Mouse (Mus musculus): Measurements from ENCODE around the gene Kif1b. TPM values are rescaled to one million over a fixed set of nuclear protein-coding genes. Genes with fewer than 3 reads are reported as not detected.
"Not testable (repeated sequence)": the region's sequence is repeated elsewhere in the genome, so short reads cannot be mapped to it uniquely, and the experiment has no call there.

The Kif1b gene
- polyA plus RNA-seq, 1 experiment = 19.4 TPM

DNA sequence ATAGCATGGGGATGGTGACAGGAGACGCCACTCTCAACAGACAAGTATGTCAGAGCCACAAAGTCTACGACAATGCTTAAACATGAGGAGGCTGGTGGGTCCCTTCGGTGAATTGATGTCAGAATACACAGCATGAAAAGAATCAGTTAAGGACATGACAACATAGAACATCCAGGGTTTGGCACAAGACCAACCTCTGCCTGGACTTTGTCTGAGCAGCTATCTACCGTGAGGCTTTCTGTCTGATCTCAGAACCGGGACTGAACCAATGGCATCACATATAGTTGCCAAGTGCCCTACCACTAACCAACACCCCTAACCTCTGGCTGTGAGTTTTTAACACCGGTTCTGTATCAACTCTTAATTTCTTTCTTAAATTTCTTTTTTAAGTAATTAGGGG is 130.8 kb downstream of the Kif1b start:
- Histone ChIP-seq H3K27ac (ENCODE audit: insufficient read depth, low read depth, low read length) (peak overlapping the region; percentile 38), H3K4me3 (ENCODE audit: low read depth, low read length) (no peak overlapping the region), H3K27me3 (ENCODE audit: control insufficient read depth, insufficient read depth, low read length) (no peaks in the 10 kb centered on the region), H3K4me1 (ENCODE audit: control insufficient read depth, insufficient read depth, insufficient read length, low read length) (peaks cover 18% of the 10 kb centered on the region), H3K36me3 (ENCODE audit: control insufficient read depth, insufficient read depth, low read length) (peaks cover 21% of the 10 kb centered on the region)
- TF ChIP-seq POLR2A (IDR thresholded peaks at IDR 0.05; ENCODE audit: low read depth, low read length) (no peak), CTCF (IDR thresholded peaks at IDR 0.05; ENCODE audit: extremely low read depth, insufficient read length, insufficient replicate concordance, low read depth, low read length) (no peak)
- WGBS = 49% methylated on average over 6 of the region's 6 CpGs

- no peak for TF ChIP-seq CTCF (IDR thresholded peaks at IDR 0.05; ENCODE audit: extremely low read depth, insufficient read length, insufficient replicate concordance, low read depth, low read length)
- TF ChIP-seq POLR2A (IDR thresholded peaks at IDR 0.05; ENCODE audit: low read depth, low read length) = no peak
- Histone ChIP-seq H3K36me3 (ENCODE audit: control insufficient read depth, insufficient read depth, low read length) (no peaks in the 10 kb centered on the region; the same call in 1 of the 2 replicates), H3K4me3 (ENCODE audit: low read depth, low read length) (no peak overlapping the region), H3K27ac (ENCODE audit: insufficient read depth, low read depth, low read length) (no peak overlapping the region), H3K4me1 (ENCODE audit: control insufficient read depth, insufficient read depth, insufficient read length, low read length) (peaks cover 29% of the 10 kb centered on the region), H3K27me3 (ENCODE audit: control insufficient read depth, insufficient read depth, low read length) (no peaks in the 10 kb centered on the region)
- 79% methylated on average over 6 of the region's 6 CpGs for WGBS
These were observed 133.8 kb downstream of the Kif1b start for GRCm38 (mm10) chr4:149173661-149174060.

- WGBS = 72% methylated on average over 2 of the region's 2 CpGs
- H3K27ac ChIP-seq (ENCODE audit: insufficient read depth, low read depth, low read length) = no peak overlapping the region
These were observed 134.8 kb downstream of the Kif1b start for GRCm38 (mm10) chr4:149172666-149173065.

DNA sequence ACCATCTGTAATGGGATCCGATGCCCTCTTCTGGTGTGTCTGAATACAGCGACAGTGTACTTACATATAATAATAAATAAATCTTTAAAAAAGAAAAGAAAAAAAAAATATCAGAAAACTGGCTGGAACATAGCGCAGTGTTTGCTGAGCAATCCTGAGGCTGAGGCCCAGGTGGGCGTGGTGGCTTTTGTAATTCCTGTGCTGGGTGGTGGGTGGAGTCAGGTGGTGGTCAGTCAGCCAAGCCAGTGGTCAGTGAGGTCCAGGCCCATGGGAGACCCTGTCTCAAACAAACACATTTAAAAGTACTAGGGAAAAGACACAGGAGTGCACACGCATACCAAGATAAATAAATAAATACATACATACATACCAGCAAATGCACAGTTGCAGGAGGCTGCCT is 135.4 kb downstream of the Kif1b start:
- Histone ChIP-seq H3K4me1 (ENCODE audit: control insufficient read depth, insufficient read depth, insufficient read length, low read length) (peaks cover 25% of the 10 kb centered on the region), H3K4me3 (ENCODE audit: low read depth, low read length) (no peak overlapping the region), H3K27me3 (ENCODE audit: control insufficient read depth, insufficient read depth, low read length) (no peaks in the 10 kb centered on the region), H3K27ac (ENCODE audit: insufficient read depth, low read depth, low read length) (peak overlapping the region; percentile 38; the same call in 1 of the 2 replicates), H3K36me3 (ENCODE audit: control insufficient read depth, insufficient read depth, low read length) (no peaks in the 10 kb centered on the region)
- TF ChIP-seq POLR2A (IDR thresholded peaks at IDR 0.05; ENCODE audit: low read depth, low read length) = no peak
- no peak for TF ChIP-seq CTCF (IDR thresholded peaks at IDR 0.05; ENCODE audit: extremely low read depth, insufficient read length, insufficient replicate concordance, low read depth, low read length)
- WGBS = 88% methylated on average over 5 of the region's 5 CpGs

More at GRCm38 (mm10) chr4:149172666-149173065, 134.8 kb downstream of the Kif1b start:
- no peaks in the 10 kb centered on the region for H3K27me3 ChIP-seq (ENCODE audit: control insufficient read depth, insufficient read depth, low read length)
- H3K36me3 ChIP-seq (ENCODE audit: control insufficient read depth, insufficient read depth, low read length) = no peaks in the 10 kb centered on the region
- peaks cover 27% of the 10 kb centered on the region for H3K4me1 ChIP-seq (ENCODE audit: control insufficient read depth, insufficient read depth, insufficient read length, low read length)
- TF ChIP-seq CTCF (IDR thresholded peaks at IDR 0.05; ENCODE audit: extremely low read depth, insufficient read length, insufficient replicate concordance, low read depth, low read length) (no peak), POLR2A (IDR thresholded peaks at IDR 0.05; ENCODE audit: low read depth, low read length) (no peak)
- H3K4me3 ChIP-seq (ENCODE audit: low read depth, low read length) = no peak overlapping the region

GRCm38 (mm10) chr4:149171581-149171981 is 135.9 kb downstream of the Kif1b start:
- no peaks in the 10 kb centered on the region for H3K27me3 ChIP-seq (ENCODE audit: control insufficient read depth, insufficient read depth, low read length)
- 23% methylated on average over 5 of the region's 5 CpGs for WGBS
- peak overlapping the region; percentile 54 for H3K27ac ChIP-seq (ENCODE audit: insufficient read depth, low read depth, low read length)
- TF ChIP-seq POLR2A (IDR thresholded peaks at IDR 0.05; ENCODE audit: low read depth, low read length) = no peak
- H3K4me3 ChIP-seq (ENCODE audit: low read depth, low read length) = no peak overlapping the region
- peaks cover 25% of the 10 kb centered on the region for H3K4me1 ChIP-seq (ENCODE audit: control insufficient read depth, insufficient read depth, insufficient read length, low read length)
- no peaks in the 10 kb centered on the region for H3K36me3 ChIP-seq (ENCODE audit: control insufficient read depth, insufficient read depth, low read length)

- Histone ChIP-seq H3K36me3 (ENCODE audit: control insufficient read depth, insufficient read depth, low read length) (peaks cover under 1% of the 10 kb centered on the region; the same call in 1 of the 2 replicates), H3K27me3 (ENCODE audit: control insufficient read depth, insufficient read depth, low read length) (no peaks in the 10 kb centered on the region), H3K4me3 (ENCODE audit: low read depth, low read length) (no peak overlapping the region), H3K27ac (ENCODE audit: insufficient read depth, low read depth, low read length) (peak overlapping the region; percentile 100), H3K4me1 (ENCODE audit: control insufficient read depth, insufficient read depth, insufficient read length, low read length) (peaks cover 23% of the 10 kb centered on the region)
- WGBS = 13% methylated on average over 7 of the region's 7 CpGs
- TF ChIP-seq CTCF (IDR thresholded peaks at IDR 0.05; ENCODE audit: extremely low read depth, insufficient read length, insufficient replicate concordance, low read depth, low read length) (no peak), POLR2A (IDR thresholded peaks at IDR 0.05; ENCODE audit: low read depth, low read length) (no peak)
These were observed 137.0 kb downstream of the Kif1b start for GRCm38 (mm10) chr4:149170394-149170931.

GRCm38 (mm10) chr4:149169926-149170325 is 137.6 kb downstream of the Kif1b start:
- WGBS = 35% methylated on average over 7 of the region's 8 CpGs
- not testable (repeated sequence) for H3K36me3 ChIP-seq (ENCODE audit: control insufficient read depth, insufficient read depth, low read length); H3K27me3 ChIP-seq (ENCODE audit: control insufficient read depth, insufficient read depth, low read length)
- peak overlapping the region; percentile 1; the same call in 1 of the 2 replicates for H3K4me3 ChIP-seq (ENCODE audit: low read depth, low read length)
- H3K4me1 ChIP-seq (ENCODE audit: control insufficient read depth, insufficient read depth, insufficient read length, low read length) = peaks cover 22% of the 10 kb centered on the region
- peak overlapping the region; percentile 100 for H3K27ac ChIP-seq (ENCODE audit: insufficient read depth, low read depth, low read length)
